Mouse (Mus musculus): Measurements from ENCODE around the gene Gm3187. TPM values are rescaled to one million over a fixed set of nuclear protein-coding genes. Genes with fewer than 3 reads are reported as not detected.
"Not testable (repeated sequence)": the region's sequence is repeated elsewhere in the genome, so short reads cannot be mapped to it uniquely, and the experiment has no call there.

Gene Gm3187
- not detected in 2 replicates for polyA plus RNA-seq (2015; fragmentation: Nextera tagmentation; extraction: Ambion mirVana)

- not testable (repeated sequence) for H3K27me3 ChIP-seq; H3K9me3 ChIP-seq; ATAC-seq (ENCODE audit: low FRiP score, low read depth); H3K36me3 ChIP-seq; H3K27ac ChIP-seq; H3K4me1 ChIP-seq; H3K9ac ChIP-seq; H3K4me2 ChIP-seq (replicated peaks); H3K4me3 ChIP-seq
- 81% methylated on average over 4 of the region's 5 CpGs for WGBS
These were observed at the start of gene Gm3187 for GRCm38 (mm10) chr14:5483907-5484306. Gene Gm3187 (plus strand): TSS chr14:5484207.

GRCm38 (mm10) chr14:5455367-5455766 lies 28.6 kb upstream of the Gm3187 start, which contains the start of gene Gm3194:
Gene Gm3194 (minus strand): TSS chr14:5455467.
- not testable (repeated sequence) for H3K9me3 ChIP-seq; ATAC-seq (ENCODE audit: low FRiP score, low read depth); H3K4me1 ChIP-seq; H3K27ac ChIP-seq; H3K4me2 ChIP-seq (replicated peaks); H3K36me3 ChIP-seq; H3K4me3 ChIP-seq; H3K9ac ChIP-seq; H3K27me3 ChIP-seq
- no CpG with 5 or more reads among the region's 3 CpGs for WGBS

DNA sequence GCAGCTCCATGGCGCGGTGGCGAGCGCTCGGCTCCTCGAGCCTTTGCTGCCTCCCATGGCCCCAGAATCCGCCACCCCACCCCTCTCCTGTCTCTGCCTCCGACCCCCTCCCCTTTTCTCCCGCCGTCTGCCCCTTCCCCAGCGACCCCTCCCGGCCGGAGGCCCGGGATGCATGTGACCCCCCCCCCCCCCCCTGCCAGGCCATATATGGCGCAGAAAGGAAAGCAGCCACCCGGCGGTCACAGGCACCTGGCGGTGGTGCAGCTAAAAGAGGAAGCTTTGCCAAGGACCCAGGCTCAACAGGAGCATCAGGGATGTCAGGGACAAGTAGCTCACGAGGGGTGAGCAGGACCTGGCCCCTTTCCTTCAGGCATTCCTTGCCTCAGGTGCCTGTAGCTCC lies 23.5 kb upstream of the Gm3187 start:
- H3K4me2 ChIP-seq (replicated peaks); H3K4me1 ChIP-seq; H3K4me3 ChIP-seq; H3K36me3 ChIP-seq; H3K9me3 ChIP-seq; ATAC-seq (ENCODE audit: low FRiP score, low read depth); H3K9ac ChIP-seq; H3K27me3 ChIP-seq; H3K27ac ChIP-seq: not testable (repeated sequence)
- no CpG with 5 or more reads among the region's 19 CpGs for WGBS

GRCm38 (mm10) chr14:5477730-5478129 lies 6.3 kb upstream of the Gm3187 start, which contains the start of gene Gm8246:
Gene Gm8246 (minus strand): TSS chr14:5477830.
- H3K4me1 ChIP-seq; H3K9me3 ChIP-seq; H3K27me3 ChIP-seq; H3K4me2 ChIP-seq (replicated peaks); ATAC-seq (ENCODE audit: low FRiP score, low read depth); H3K36me3 ChIP-seq; H3K27ac ChIP-seq; H3K9ac ChIP-seq; H3K4me3 ChIP-seq: not testable (repeated sequence)
- WGBS: no CpG with 5 or more reads among the region's 3 CpGs

GRCm38 (mm10) chr14:5501374-5501773 lies 17.4 kb downstream of the Gm3187 start, which contains the start of gene Gm3488:
Gene Gm3488 (plus strand): TSS chr14:5501674.
- H3K4me2 ChIP-seq (replicated peaks); H3K36me3 ChIP-seq; H3K27ac ChIP-seq; H3K4me3 ChIP-seq; H3K9me3 ChIP-seq; H3K9ac ChIP-seq; H3K27me3 ChIP-seq; ATAC-seq (ENCODE audit: low FRiP score, low read depth); H3K4me1 ChIP-seq: not testable (repeated sequence)
- no CpG with 5 or more reads among the region's 35 CpGs for WGBS

GRCm38 (mm10) chr14:5538196-5538595 lies 54.2 kb downstream of the Gm3187 start, which contains the start of gene Gm3532:
Gene Gm3532 (plus strand): TSS chr14:5538496.
- H3K27ac ChIP-seq: not testable (repeated sequence)
- no CpG with 5 or more reads among the region's 2 CpGs for WGBS

More at GRCm38 (mm10) chr14:5538196-5538595, 54.2 kb downstream of the Gm3187 start, which contains the start of gene Gm3532:
- not testable (repeated sequence) for ATAC-seq (ENCODE audit: low FRiP score, low read depth); H3K4me2 ChIP-seq (replicated peaks); H3K4me3 ChIP-seq; H3K9me3 ChIP-seq; H3K36me3 ChIP-seq; H3K27me3 ChIP-seq; H3K4me1 ChIP-seq; H3K9ac ChIP-seq

Other genes starting within 250 kb of the Gm3187 start
- not detected in 2 replicates for gene Gm3526, start 223.6 kb upstream of the Gm3187 start, polyA plus RNA-seq (2015; fragmentation: Nextera tagmentation; extraction: Ambion mirVana)
- gene Gm3542, start 149.3 kb upstream of the Gm3187 start, polyA plus RNA-seq (2015; fragmentation: Nextera tagmentation; extraction: Ambion mirVana): not detected in 2 replicates
- 0.14 TPM in 1 of 2 replicates, not detected in the other for gene Gm3500, start 95.2 kb upstream of the Gm3187 start, polyA plus RNA-seq (2015; fragmentation: Nextera tagmentation; extraction: Ambion mirVana)
- 0.59 and 0.78 TPM in 2 replicates for gene Gm3194, start 28.7 kb upstream of the Gm3187 start, polyA plus RNA-seq (2015; fragmentation: Nextera tagmentation; extraction: Ambion mirVana)
- gene Gm8246, start 6.4 kb upstream of the Gm3187 start, polyA plus RNA-seq (2015; fragmentation: Nextera tagmentation; extraction: Ambion mirVana): not detected in 2 replicates
- gene Gm3488, start 17.5 kb downstream of the Gm3187 start, polyA plus RNA-seq (2015; fragmentation: Nextera tagmentation; extraction: Ambion mirVana): 0.45 and 0.75 TPM in 2 replicates
- gene Gm3532, start 54.3 kb downstream of the Gm3187 start, polyA plus RNA-seq (2015; fragmentation: Nextera tagmentation; extraction: Ambion mirVana): not detected in 2 replicates
- not detected in 2 replicates for gene Gm8265, start 148.8 kb downstream of the Gm3187 start, polyA plus RNA-seq (2015; fragmentation: Nextera tagmentation; extraction: Ambion mirVana)
- not detected in 2 replicates for gene Gm9603, start 203.2 kb downstream of the Gm3187 start, polyA plus RNA-seq (2015; fragmentation: Nextera tagmentation; extraction: Ambion mirVana)